Mouse (Mus musculus) heart, postnatal 0 days (tissue): ENCODE data around the gene Atp6v1f.

Experiments used
- CTCF ChIP-seq: IDR thresholded peaks from 2 replicates; pipeline ENCODE4 v1.5.1; 2016; ENCODE audit warnings: antibody characterized with exemption, control low read depth, low read depth
- EP300 ChIP-seq: IDR thresholded peaks from 2 replicates; pipeline ENCODE4 v1.6.1; 2016; ENCODE audit warnings: antibody characterized with exemption, low read depth

DNA sequence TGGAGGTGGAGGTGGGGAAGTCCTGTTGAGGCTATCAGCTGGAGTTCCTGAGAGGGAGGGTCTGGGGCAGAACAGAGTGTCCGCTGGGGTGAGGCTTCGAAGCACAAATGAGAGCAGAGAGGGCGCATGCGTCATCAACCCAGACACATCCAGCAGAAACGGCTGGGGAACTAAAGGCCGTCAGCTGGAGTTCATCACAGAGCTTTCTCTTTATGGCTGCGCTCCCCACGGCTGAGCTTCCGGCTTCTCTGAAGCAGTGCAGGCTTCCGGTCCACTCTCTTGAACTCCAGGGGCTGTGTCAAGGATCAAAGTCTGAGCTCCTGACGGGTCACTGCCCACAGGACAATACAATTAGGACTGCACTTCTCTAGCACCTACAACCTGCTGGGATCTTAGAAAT, 45.8 kb downstream of the Atp6v1f start:
- no peak for TF ChIP-seq EP300
- no peak for TF ChIP-seq CTCF
